Mouse (Mus musculus) 3T3-L1 (cell line): ENCODE measurements around the gene Glg1.
A peak's percentile ranks its signal among the peaks of the same experiment; 100 is the strongest.

Source experiments
- DNase-seq: peaks from one replicate; pipeline ENCODE4 v3.0.0-alpha.2; 2015; ENCODE audit warnings: low read depth, low spot score

Glg1 gene

GRCm38 (mm10) chr8:111155721-111156436, 103.1 kb downstream of the Glg1 start:
- no peak for DNase-seq

- DNase-seq: peak; percentile 85
Measured at GRCm38 (mm10) chr8:111145460-111146012, 113.5 kb downstream of the Glg1 start.

GRCm38 (mm10) chr8:111144901-111145459, 114.0 kb downstream of the Glg1 start:
- peak; percentile 25 for DNase-seq

GRCm38 (mm10) chr8:111142521-111142920, 116.5 kb downstream of the Glg1 start:
- no peak for DNase-seq

- no peak for DNase-seq
Measured at GRCm38 (mm10) chr8:111130756-111131155, 128.3 kb downstream of the Glg1 start.

- no peak for DNase-seq
Measured at GRCm38 (mm10) chr8:111119481-111119880, 139.5 kb downstream of the Glg1 start.

- no peak for DNase-seq
Measured at GRCm38 (mm10) chr8:111114891-111115290, 144.1 kb downstream of the Glg1 start.
